In the genomic region with DNA sequence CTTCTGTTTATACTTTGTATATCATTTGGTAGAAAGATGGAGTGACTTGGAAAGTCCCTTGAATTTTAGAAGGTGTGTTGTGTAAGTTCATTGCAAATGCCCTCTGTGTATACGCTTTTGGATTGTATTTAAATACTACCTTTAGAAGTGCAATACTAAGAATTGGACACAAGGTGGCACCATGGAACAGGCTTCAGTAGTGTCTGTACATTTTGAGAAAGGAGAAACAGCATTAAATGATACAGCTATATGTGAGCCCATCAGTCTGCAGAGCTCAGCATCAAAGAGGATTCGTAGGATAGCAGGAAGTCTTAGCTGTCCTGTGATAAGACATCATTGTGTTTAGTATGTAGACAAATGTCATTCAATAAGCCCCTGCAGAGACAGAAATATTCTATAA, we compare ENCODE assay signal across 9 mouse cellular contexts. TPM values are rescaled to one million over a fixed set of nuclear protein-coding genes. Genes with fewer than 3 reads are reported as not detected.
DNase-seq lines count a peak whose midpoint lies in the region; ATAC-seq and TF ChIP-seq lines count a peak whose summit lies in the region.
"Had no signal": no experiment of that assay in that cellular context is flagged by ENCODE, and none has a peak within 500 bp of the region (broad histone marks: within the 10 kb centered on the region; RNA-seq: fewer than 3 reads in every experiment).

No protein-coding gene starts in this region.

- intact Hi-C loops in heart, postnatal 10 days (cut with DNase I): no loop called here

- H3K27me3 ChIP-seq in limb, embryonic 14.5 days (ENCODE audit: control insufficient read depth, insufficient read depth, low read length): no peaks in the 10 kb centered on the region
- no peaks in the 10 kb centered on the region for H3K27me3 ChIP-seq in thymus, adult 2 months (ENCODE audit: control insufficient read depth, insufficient read depth, low read length)
- H3K27me3 ChIP-seq: liver, embryonic 13.5 days had no signal

- H3K4me1 ChIP-seq in limb, embryonic 14.5 days (ENCODE audit: control insufficient read depth, insufficient read depth, low read length): no peaks in the 10 kb centered on the region
- no peaks in the 10 kb centered on the region for H3K4me1 ChIP-seq in thymus, adult 2 months (replicated peaks; ENCODE audit: control insufficient read depth, insufficient read depth, low read length)
- H3K4me1 ChIP-seq in lung, adult 2 months (ENCODE audit: control insufficient read depth, insufficient read depth, low read length): no peaks in the 10 kb centered on the region
- H3K4me1 ChIP-seq: liver, embryonic 13.5 days had no signal

- H3K27ac ChIP-seq in limb, embryonic 14.5 days (replicated peaks; ENCODE audit: low read depth, low read length): no peak overlapping the region
- H3K27ac ChIP-seq in thymus, adult 2 months (ENCODE audit: control insufficient read depth, insufficient read depth, low read length): no peak overlapping the region
- H3K27ac ChIP-seq: liver, embryonic 13.5 days had no signal

- DNase-seq in heart, postnatal 10 days: peak; percentile 10 to 35
- no peak for DNase-seq in heart, adult 8-10 months (ENCODE audit: low spot score)
- peak; percentile 62 for DNase-seq in CD4-positive, CD25-positive, alpha-beta regulatory T cell, adult 2 months (ENCODE audit: low read depth, low spot score)
- peak; percentile 6 for DNase-seq in brain, embryonic 18.5 days (ENCODE audit: low read depth, low spot score)
- DNase-seq in limb, embryonic 14.5 days (ENCODE audit: low spot score): peak; percentile 72
- DNase-seq in adrenal gland, adult 8-10 months: no peak
- DNase-seq in thymus, adult 2 months: no peak
- no peak for DNase-seq in lung, adult 2 months
- DNase-seq: liver, embryonic 13.5 days had no signal

- H3K36me3 ChIP-seq in limb, embryonic 14.5 days (ENCODE audit: control insufficient read depth, insufficient read depth, low read length): no peaks in the 10 kb centered on the region
- H3K36me3 ChIP-seq in thymus, adult 2 months (ENCODE audit: control insufficient read depth, insufficient read depth, low read length): no peaks in the 10 kb centered on the region
- H3K36me3 ChIP-seq: liver, embryonic 13.5 days had no signal

- H3K4me2 ChIP-seq in limb, embryonic 14.5 days (replicated peaks; ENCODE audit: low read depth, low read length, severe bottlenecking): no peak overlapping the region
- H3K4me2 ChIP-seq: liver, embryonic 13.5 days had no signal

- H3K9ac ChIP-seq in limb, embryonic 14.5 days (ENCODE audit: low read depth, low read length, severe bottlenecking): no peak overlapping the region
- H3K9ac ChIP-seq: liver, embryonic 13.5 days had no signal

- WGBS in limb, embryonic 14.5 days: 38% methylated on average over 2 of the region's 2 CpGs
- WGBS in thymus, adult 2 months: 34% methylated on average over 2 of the region's 2 CpGs
- 30% methylated on average over 2 of the region's 2 CpGs for WGBS in lung, adult 2 months

- TF ChIP-seq POLR2A in limb, embryonic 14.5 days (IDR thresholded peaks at IDR 0.05; ENCODE audit: borderline replicate concordance, extremely low read depth, insufficient read depth, insufficient read length): no peak
- TF ChIP-seq POLR2A in thymus, adult 2 months (IDR thresholded peaks at IDR 0.05; ENCODE audit: control insufficient read depth, extremely low read depth, insufficient read depth, low read length, poor library complexity): no peak
- TF ChIP-seq POLR2A in lung, adult 2 months (IDR thresholded peaks at IDR 0.05; ENCODE audit: borderline replicate concordance, extremely low read depth, low read depth, low read length): no peak

- H3K4me3 ChIP-seq in limb, embryonic 14.5 days (replicated peaks; ENCODE audit: low read length): no peak overlapping the region
- no peak overlapping the region for H3K4me3 ChIP-seq in thymus, adult 2 months (ENCODE audit: control insufficient read depth, insufficient read depth, low read length)
- no peak overlapping the region for H3K4me3 ChIP-seq in lung, adult 2 months (replicated peaks; ENCODE audit: extremely low read depth, low read depth, low read length)
- H3K4me3 ChIP-seq: liver, embryonic 13.5 days had no signal

- TF ChIP-seq CTCF in thymus, adult 2 months (IDR thresholded peaks at IDR 0.05; ENCODE audit: borderline replicate concordance, control insufficient read depth, extremely low read depth, insufficient read depth, low read length, poor library complexity): no peak
- TF ChIP-seq CTCF in lung, adult 2 months (IDR thresholded peaks at IDR 0.05; ENCODE audit: insufficient read depth, low read length): no peak

- H3K9me3 ChIP-seq in limb, embryonic 14.5 days (ENCODE audit: control insufficient read depth, low read length): no peaks in the 10 kb centered on the region
- H3K9me3 ChIP-seq: liver, embryonic 13.5 days had no signal

- ATAC-seq in limb, embryonic 14.5 days (ENCODE audit: low FRiP score, low read depth): no peak

RNA-seq across cellular contexts. Expression of gene Slc5a9, which starts 5.2 kb away (rescaled TPM):
- not detected for total RNA-seq in heart, postnatal 10 days (2021)
- not detected for total RNA-seq in heart, adult 8-10 months (2022)
- 0.72 and 0.90 TPM in 2 replicates for polyA plus RNA-seq in limb, embryonic 14.5 days (2012; rRNA removed)
- 0.54 and 1.5 TPM in 2 replicates for polyA plus RNA-seq in limb, embryonic 14.5 days (2014; fragmentation: Nextera tagmentation; extraction: Ambion mirVana)
- not detected for total RNA-seq in adrenal gland, adult 8-10 months (2022)
- polyA plus RNA-seq in thymus, adult 2 months (2012; rRNA removed): 20.8 and 104 TPM in 2 replicates
- 0.29 and 6.5 TPM in 2 replicates for polyA plus RNA-seq in lung, adult 2 months (2012; rRNA removed)
- polyA plus RNA-seq: liver, embryonic 13.5 days had no signal

RNA-seq across cellular contexts. Expression of gene Skint8, which starts 11.3 kb away (rescaled TPM):
- not detected for total RNA-seq in heart, postnatal 10 days (2021)
- not detected for total RNA-seq in heart, adult 8-10 months (2022)
- 0.15 and 0.31 TPM in 2 replicates for polyA plus RNA-seq in limb, embryonic 14.5 days (2012; rRNA removed)
- 0.28 and 0.43 TPM in 2 replicates for polyA plus RNA-seq in limb, embryonic 14.5 days (2014; fragmentation: Nextera tagmentation; extraction: Ambion mirVana)
- total RNA-seq in adrenal gland, adult 8-10 months (2022): not detected
- polyA plus RNA-seq in thymus, adult 2 months (2012; rRNA removed): 0.92 and 2.1 TPM in 2 replicates
- polyA plus RNA-seq in lung, adult 2 months (2012; rRNA removed): 0.19 TPM in 1 of 2 replicates, not detected in the other
- polyA plus RNA-seq: liver, embryonic 13.5 days had no signal

Comparison
In these comparisons a context has a peak if more than half of its experiments do, and no peak if none do; other contexts are left out.
1. DNase-seq: peak in heart, postnatal 10 days (2 of 2), CD4-positive, CD25-positive, alpha-beta regulatory T cell, adult 2 months (single experiment), brain, embryonic 18.5 days (single experiment) and limb, embryonic 14.5 days (single experiment); none in heart, adult 8-10 months (single experiment), adrenal gland, adult 8-10 months (single experiment), thymus, adult 2 months (single experiment) and lung, adult 2 months (single experiment).